Mouse (Mus musculus) layer of hippocampus, postnatal 36 days (tissue): ENCODE data around the gene Cryzl2. TPM values are rescaled to one million over a fixed set of nuclear protein-coding genes. Genes with fewer than 3 reads are reported as not detected.

Experiments
- DNase-seq, 2 experiments: peaks; one replicate each; pipeline ENCODE4 v3.0.0; 2022
- total RNA-seq, 2 experiments: library from RNA; stranded (reverse); gene quantifications; 2 replicates each; pipeline ENCODE4 v1.2.3; 2021

The Cryzl2 gene
- total RNA-seq, 2 experiments from 2014 or later = 3.8 to 4.1 TPM

GRCm38 (mm10) chr1:157480090-157480489 lies 21.7 kb downstream of the Cryzl2 start:
- DNase-seq = no peak

- no peak for DNase-seq
These were observed 22.5 kb downstream of the Cryzl2 start for GRCm38 (mm10) chr1:157480901-157481300.

DNA sequence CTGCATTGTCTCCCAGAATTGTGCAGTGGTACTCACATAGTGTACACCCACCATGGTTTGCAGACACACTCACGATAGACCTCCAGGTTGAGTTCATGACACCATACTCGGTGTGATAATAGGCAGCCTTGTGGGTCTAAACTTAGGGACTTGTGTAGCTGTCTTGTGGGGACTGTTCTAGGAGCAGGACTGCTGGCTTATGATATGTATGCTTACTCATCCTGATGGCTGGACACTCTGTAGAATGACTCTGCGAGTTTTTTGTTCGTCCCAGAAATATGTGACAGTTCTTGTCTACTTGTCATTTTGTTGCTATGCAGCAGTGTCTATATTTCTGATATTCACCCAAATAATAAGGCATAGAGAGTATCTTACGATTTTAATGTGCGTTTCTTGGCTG lies 23.3 kb downstream of the Cryzl2 start:
- DNase-seq = no peak

DNA sequence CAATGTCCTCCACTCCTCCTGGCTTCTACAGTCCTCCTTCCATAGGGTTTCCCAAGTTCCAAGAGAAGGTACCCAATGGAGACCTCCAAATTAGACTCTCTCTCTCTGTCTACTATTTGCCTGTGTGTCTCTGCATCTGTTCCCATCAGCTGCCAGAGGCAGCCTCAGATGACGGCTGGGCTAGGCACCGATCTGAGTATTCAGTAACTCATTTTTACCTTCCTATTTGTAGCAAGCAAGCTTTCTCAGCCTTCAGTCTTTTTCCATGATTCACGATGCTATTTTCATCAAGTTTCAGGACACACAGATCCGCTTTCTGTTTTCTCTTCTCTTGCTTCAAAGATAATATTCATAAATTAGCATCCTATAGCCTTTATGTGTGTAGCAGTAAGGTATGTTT lies 25.8 kb downstream of the Cryzl2 start:
- DNase-seq = no peak

GRCm38 (mm10) chr1:157500657-157501056 lies 42.3 kb downstream of the Cryzl2 start:
- no peak for DNase-seq

DNA sequence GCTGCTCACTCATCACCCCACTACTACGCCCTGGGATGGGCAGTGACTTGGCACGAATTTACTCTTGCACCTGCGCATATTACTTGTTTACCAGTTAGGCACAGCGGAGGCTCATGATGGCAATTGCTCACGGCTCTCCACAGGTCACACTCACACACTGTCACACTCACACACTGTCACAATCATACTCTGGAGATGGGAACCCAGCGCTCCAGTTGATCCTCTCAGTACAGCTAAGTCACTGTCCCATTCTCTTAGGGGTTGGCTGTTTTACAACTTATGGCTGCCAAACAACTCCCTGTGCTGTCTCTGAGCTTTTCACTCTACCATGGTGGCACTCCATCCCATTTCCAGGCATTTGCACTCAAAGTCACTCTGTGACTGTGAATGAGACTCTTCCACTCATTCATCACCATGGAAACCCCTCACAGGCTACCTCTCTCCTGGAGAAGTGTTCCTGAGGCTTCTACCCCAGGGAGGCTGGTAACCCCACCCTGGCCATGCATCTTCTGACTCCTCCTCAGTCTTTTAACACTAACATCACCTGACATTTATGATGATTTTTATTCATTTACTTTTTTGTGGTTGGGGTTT lies 43.1 kb downstream of the Cryzl2 start:
- DNase-seq = no peak

DNA sequence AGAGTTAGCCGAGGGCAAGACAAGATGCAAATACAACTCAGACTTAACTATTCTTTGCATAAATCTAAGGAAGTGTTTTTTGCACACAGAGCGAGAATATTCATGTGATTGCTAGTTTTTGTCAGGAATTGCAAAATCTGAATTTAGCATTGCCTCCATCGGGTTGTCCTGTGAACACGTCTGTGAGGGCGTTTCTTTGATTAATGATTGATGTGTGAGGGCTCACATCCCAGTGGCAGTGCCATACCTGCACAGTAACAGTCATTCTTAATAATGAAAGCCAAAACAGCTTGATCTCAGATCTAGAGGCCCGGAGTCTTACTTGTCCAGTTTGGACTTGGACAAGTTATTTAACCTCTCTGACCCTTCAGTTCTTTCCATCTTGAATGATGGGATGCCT lies 44.7 kb downstream of the Cryzl2 start:
- DNase-seq = no peak

GRCm38 (mm10) chr1:157506522-157506921 lies 48.1 kb downstream of the Cryzl2 start, which contains the start of gene Sec16b:
Sec16b (plus strand) TSS chr1:157506728.
- no peak for DNase-seq

DNA sequence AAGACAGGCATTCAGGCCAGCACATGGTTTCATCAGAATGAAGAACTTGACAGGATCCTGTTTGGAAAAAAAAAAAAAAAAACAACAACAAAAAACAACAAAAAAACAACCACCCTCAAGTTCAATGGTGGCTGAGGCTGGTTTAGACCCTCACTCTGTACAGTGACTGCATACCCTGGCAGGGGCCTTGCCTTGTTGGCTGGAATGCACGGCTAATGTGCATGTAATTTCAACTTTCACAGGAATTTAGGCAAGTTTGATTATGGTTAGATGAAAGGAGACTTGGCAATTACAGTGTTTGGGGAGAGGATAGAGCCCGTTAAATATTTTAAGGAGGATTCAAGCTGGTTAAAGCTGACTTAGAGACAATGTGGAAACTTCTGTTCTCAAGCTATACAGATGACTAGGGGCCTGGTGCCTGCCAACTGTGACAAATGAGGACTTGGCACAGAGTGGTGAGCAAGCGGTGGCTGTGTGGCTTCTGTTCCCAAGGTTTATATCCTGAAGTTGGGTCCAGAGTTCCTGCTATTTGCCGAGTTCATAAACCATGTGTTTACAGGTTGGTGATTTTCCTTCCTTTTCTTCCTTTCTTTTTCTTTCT lies 48.7 kb downstream of the Cryzl2 start:
- DNase-seq = peak; percentile 34 to 60

DNA sequence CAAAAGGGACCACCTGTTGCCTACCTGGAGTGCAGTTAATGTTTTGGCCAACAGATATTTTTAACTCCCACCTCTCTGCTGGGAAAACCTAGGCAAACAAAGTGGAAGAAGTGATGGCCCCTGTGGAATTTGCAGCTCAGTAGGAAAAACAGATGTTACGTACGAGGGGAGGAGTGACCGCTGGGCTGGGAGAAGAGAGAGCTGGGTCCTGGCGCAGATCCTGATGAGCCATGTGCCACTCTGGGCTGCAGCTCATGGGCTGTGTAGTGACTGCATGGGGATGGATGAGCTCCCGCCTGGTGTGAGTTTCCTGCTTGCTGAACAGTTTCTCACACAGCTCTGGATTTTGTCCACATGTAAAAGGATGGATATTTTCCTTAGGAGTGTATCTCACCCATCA lies 49.4 kb downstream of the Cryzl2 start:
- no peak for DNase-seq

DNA sequence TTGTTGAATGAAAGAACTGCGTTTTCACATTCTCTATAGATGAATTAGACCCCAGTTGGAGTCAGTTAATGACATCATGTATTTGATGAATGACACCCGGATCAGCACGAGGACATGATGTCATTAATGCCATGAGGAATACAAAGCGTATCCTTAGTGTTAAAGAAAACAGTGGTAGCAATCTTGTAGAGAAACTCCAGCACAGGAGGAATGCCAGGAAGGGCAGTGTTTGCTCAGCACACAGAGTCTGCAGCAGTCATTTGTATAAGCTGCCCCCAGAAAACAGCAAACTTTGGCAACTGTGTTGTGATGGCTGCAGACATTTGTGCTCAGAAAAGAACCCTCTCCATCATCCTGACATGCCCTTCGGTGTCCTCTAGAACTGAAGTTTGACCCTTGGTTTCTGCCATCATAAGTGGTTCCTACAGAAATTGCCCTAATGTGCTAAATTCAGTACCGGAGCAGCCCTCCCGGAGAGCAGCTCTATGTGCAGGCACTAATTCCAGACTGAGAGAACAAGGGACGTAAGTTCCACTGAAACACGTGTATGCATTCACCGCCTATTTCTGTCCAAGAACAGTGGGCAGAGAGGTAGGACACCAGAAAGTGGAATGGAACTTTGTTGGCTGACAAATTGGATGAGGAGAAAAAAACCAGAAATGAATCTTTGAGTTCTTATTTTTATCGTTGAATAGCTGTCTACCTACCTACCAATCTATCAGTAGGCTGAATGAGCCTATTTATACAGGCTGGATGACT lies 54.5 kb downstream of the Cryzl2 start:
- no peak for DNase-seq

GRCm38 (mm10) chr1:157513559-157513958 lies 55.2 kb downstream of the Cryzl2 start:
- DNase-seq = no peak

DNA sequence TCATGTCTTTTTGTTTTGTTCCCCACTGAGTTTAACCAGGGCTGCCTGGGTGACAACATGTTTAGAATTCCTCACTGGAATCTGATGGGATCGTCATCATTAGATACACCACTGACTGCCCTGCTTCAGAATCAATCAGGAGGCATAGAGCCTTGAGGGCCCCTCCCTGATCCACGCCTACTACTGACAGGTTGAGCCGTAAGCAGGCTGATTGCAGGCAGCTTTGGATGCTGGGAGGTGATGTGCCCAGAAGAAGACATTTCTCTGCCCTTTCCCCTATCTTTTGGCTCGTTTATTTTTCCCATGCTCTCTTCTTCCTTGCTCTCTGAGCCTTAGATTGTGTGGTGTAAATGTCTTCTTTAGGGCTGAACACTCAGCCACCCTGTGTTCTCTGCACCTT lies 55.9 kb downstream of the Cryzl2 start:
- DNase-seq = no peak

GRCm38 (mm10) chr1:157516838-157517808 lies 58.7 kb downstream of the Cryzl2 start:
- DNase-seq = no peak

DNA sequence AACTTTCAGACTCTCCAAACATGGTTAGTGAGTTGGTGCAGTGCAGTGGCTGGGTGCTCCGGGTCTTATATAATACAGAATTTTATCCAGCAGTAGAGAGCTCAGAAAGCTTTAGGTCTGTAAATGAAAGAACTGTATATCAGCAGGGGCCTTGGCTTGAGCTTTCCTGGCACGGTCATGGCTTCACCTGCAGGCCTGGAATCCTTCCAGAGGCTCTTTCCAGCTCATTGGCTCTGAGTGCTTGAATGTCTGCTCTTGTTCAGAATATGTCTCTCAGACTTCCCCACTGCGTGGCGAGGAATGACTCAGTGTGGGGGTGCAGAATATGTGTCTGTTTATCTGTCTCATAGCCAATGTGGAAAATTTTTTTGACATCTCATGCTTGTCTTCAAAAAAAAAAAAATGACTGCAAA lies 59.7 kb downstream of the Cryzl2 start:
- peak; percentile 68 to 69 for DNase-seq

GRCm38 (mm10) chr1:157519396-157519795 lies 61.0 kb downstream of the Cryzl2 start:
- DNase-seq = no peak

- DNase-seq = no peak
These were observed 63.9 kb downstream of the Cryzl2 start for GRCm38 (mm10) chr1:157522322-157522721.

- DNase-seq = no peak
These were observed 66.4 kb downstream of the Cryzl2 start for GRCm38 (mm10) chr1:157524775-157525174.

- DNase-seq = no peak
These were observed 67.4 kb downstream of the Cryzl2 start for GRCm38 (mm10) chr1:157525692-157526354.

DNA sequence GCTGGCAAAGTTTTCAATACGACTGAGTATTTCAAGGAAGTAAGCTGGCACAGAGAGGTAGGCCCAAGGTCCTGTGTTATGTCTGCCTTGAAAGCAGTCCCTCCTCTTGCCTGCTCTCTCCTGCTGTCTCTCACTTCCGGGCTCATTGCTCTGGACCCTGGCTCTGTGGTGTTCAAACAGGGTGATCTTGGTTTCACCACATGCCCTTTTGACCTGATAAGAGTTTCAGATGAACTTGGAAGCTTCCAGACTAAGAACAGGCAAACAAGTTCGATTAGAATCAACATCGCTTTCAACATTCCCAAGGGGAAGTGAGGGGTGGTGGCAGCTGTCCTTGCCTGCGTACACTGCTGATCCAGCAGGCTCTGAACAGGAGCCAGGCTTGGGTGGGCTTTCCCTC lies 68.2 kb downstream of the Cryzl2 start:
- no peak for DNase-seq

DNA sequence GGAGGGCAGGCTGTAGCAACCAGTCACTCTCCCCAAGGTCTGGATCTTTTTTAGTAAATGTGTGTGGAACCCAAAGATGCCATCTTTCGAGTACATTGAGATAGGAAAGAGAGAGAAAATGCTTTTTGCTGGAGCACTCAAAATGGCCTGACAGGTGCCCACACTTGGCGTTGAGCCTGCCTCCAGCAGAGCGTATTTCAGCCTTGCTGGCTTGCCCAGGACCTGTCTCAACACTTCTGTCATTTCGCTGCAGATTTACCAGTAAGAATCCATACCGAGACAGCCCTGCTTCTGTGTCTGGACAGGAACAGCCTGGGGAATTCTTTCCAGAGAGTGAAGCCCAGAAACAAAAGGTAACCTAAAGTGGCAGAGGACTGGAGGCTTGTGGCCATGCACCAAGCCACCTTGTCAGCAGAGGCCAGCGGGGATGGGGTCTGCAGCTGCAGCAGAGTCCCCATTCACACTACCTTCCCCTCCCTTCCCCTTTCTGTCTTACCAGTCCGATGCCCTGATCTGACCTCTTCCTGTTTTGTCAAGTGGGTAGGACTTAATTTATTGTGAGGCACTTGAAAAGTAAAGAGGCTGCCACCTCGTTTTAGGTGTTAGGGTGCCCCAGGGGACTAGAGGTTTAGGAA lies 74.6 kb downstream of the Cryzl2 start:
- no peak for DNase-seq

GRCm38 (mm10) chr1:157535571-157535970 lies 77.2 kb downstream of the Cryzl2 start:
- DNase-seq = no peak
